Mouse (Mus musculus) spleen, adult 10 weeks (tissue): ENCODE data around the gene Slc35g3. TPM values are rescaled to one million over a fixed set of nuclear protein-coding genes. Genes with fewer than 3 reads are reported as not detected.

Experiments
- polyA plus RNA-seq: library from polyadenylated mRNA; stranded (reverse); fragments of 350-450 nt; fragmentation: Illumina TruSeq; extraction: RNeasy Lipid Tissue Mini Kit (QIAGEN cat#74804); gene quantifications from one replicate; pipeline ENCODE4 v1.2.3, GENCODE M21; 2015; ENCODE audit warnings: low replicate concordance; ENCODE audit not compliant: insufficient read depth

Gene Slc35g3
- not detected for polyA plus RNA-seq

DNA sequence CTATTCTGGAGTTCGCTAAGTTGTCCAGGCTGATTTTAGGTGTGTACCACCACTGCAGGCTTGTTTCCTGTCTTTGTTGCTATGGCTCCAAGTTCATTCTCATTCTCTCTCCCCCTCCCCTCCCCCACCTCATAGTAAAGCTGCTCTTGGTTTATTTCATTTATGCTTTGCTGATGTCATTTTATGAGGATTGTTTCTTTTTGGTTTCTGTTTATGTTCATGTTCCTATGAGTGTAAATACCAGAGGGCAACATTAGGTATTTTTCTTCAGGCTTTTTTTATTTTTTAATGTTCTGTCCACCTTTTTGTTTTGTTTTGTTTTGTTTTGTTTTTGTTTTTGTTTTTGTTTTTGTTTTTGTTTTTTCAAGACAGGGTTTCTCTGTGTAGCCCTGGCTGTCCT, at the start of gene Slc35g3:
Slc35g3 (minus strand) TSS at position 101 of the 400 bp plus-strand sequence.

DNA sequence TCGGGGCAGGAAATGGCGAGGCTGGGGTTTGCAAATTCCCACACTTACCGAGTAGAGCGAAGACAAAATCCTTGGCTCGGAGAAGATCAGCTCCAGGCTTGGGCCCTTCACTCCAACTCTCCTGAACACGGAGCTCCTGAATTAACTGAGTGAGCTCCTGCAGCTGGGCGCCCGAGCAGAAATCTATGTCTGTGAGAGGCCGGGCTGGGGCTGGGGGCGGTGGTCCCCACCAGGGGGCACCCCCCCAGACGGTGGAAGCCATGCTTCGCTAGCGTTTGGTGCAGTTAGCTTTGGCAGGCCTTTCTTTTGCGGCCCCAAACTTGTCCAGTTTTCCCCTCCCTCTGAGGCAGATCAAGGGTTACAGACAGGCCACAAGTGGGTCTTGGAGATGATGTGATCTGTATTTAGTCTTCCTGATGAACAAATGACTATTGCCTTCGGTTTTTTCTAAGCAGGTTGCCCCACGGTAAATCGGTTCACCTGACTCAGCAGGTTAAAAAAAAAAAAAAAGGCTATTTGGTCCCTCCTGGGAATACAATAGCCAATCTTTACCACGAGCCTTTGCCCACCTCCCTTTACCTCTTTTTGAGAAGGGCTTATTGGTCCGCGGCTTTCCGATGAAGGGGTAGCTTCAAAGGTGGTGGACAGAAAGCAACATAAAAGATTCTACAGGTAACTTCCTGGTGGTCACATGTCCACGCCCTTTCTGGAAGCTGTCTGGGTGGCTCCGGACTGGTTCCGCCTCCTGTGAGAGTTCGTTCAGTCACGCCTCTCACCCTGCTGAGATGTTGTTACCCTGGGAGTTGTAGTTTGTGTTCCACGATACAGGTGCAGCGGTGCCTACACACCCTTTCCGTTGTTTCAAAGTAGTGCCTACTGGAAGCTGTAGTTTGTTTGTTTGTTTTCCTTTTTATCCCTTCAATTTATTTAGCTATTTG, 43.5 kb upstream of the Slc35g3 start, which contains the start of gene Tmem102:
Tmem102 (minus strand) TSS at position 653 of the 938 bp plus-strand sequence.

DNA sequence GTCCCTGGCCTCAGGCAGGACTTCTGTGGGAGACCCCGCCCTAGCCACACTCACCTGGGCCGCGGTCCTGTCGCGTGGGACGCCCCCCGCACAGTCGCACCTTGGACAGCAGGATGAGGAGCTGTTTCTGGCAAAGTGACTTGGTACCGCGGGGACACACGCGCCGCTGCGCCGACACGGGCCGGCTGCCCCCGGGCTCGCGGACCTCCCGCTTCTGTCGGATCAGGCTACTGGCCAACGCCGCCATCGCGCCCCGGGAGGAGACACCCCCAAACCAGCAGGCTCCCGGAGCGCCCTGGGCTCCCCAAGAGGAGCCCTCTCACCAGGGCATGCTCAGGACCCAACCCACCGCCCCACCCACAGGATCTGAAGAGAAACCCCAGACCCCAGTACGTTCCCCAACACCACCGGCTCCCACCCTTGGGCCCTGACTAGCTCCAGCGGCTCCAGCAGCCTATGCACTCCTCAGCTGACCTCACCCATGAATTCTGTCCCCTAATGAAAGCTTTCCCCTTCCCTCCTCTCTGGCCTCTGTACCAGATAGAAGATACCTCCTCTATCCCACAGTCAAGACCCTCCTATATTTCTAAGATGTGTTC, 39.7 kb upstream of the Slc35g3 start, which contains the start of gene Fgf11:
Fgf11 (minus strand) TSS at position 479 of the 599 bp plus-strand sequence.

DNA sequence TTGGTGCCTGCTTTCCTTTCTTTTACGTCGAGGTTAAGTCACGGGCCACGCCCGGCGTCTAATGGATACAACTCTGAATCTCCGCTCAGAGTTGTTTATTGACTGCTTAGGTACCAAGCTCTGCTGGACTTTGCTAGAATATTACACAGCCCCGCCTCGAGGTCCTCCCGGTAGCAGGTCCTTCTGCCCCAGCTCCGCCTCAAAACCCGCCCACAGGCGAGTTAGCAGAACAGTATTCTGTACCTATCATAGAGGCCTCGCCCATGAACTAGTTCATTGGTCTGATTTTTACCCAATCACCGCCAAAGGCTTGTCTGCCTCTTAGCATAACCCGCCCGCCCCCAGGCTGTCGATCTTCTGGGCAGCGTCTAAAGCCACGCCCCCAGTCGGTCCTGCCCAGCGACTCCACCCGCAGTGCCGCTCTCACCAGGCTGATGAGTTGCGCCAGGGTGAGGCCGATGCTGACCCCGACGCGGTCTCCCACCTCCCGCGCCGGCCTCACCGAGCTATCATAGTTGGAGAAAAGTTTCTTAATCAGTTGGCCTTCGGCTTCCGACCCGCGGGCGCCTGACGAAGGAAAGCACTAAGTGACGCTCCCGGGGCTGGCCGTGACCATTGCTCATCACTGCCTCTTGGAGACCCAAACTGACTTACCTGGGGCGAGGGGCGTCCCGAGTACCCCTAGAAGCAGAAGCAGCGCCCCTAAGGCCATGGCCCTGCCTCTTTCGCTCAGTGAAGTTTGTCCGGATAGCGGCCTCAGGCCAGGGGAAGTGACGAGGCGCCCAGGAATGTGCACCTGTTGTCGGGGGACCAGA, 33.6 kb upstream of the Slc35g3 start, which contains the start of gene Chrnb1:
Chrnb1 (minus strand) TSS at position 776 of the 815 bp plus-strand sequence.

DNA sequence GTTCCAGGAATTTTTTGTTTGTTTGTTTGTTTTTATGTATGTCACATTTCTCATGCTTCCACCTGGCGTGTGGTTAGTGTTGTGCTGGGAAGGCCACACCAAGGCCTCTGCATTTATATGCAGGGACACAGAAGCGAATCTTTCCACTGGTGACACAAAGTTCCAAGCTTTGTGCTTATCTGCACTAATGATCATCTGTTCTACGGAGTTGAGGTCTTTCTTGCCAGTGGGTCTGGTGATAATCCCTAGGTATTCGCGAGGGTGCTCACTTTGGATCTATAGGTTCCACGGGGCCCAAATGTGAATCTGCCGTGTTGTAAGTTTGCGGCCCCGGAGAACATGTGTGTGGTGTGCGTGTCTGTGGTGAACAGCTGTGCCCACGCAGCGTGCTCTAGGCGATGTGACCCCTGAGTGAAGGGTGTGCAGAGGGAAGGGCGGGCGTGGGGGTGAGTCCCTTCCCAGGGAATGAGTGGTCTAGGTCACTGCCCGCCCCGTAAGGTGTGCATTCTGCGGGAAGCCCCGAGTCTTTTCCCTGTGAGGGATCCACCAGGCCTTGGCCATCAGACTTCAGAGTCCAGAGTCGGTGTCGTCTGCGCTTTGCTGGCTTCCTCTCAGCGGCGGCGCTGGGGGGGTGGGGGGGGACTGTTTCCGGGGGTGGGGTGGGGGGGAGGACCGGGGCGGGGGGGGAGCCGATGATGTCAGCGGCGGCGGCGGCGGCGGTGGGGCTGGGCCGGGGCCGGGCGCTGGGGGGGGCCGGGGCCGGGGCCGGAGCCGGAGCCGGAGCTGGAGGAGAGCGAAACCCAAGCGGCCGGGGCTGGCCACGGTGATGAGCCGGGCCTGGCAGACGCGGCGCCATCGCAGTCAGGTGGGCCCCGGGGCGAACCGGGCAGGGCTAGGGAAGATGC, 3.7 kb upstream of the Slc35g3 start, which contains the start of gene Zbtb4:
Zbtb4 (plus strand) TSS at position 692 of the 905 bp plus-strand sequence.

DNA sequence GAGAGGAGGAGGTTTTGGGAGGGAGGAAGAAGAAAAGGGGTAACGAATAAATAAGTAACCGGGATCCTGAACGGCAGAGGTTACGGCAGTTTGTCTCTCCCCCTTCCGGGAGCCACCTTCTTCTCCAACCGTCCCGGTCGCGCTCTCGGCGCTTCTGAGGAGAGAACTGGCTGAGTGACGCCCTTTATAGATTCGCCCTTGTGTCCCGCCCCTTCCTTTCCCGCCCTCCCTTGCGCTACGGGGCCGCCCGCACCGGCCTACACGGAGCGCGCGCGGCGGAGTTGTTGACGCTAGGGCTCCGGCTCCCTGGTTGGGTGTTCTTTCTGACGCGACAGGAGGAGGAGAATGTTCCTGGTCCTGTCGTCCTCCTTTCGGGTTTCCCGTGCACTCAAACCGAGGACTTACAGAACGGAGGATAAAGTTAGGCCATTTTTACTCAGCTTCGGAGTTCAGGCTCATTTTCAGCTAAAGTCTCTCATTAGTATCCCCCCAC, 3.2 kb downstream of the Slc35g3 start, which contains the start of gene Polr2a:
Polr2a (minus strand) TSS at position 160 of the 493 bp plus-strand sequence.

Other genes with a start within 250 kb of the Slc35g3 start
- 0.51 TPM for gene Dnah2, start 212.9 kb downstream of the Slc35g3 start, polyA plus RNA-seq
- 0.88 TPM for gene Efnb3, start 201.8 kb downstream of the Slc35g3 start, polyA plus RNA-seq
- gene Wrap53, start 181.7 kb downstream of the Slc35g3 start, polyA plus RNA-seq = 7.7 TPM
- gene Trp53, start 181.6 kb downstream of the Slc35g3 start, polyA plus RNA-seq = 99.7 TPM
- gene Atp1b2, start 156.0 kb downstream of the Slc35g3 start, polyA plus RNA-seq = 15.0 TPM
- gene Shbg, start 144.1 kb downstream of the Slc35g3 start, polyA plus RNA-seq = not detected
- gene Sat2, start 139.9 kb downstream of the Slc35g3 start, polyA plus RNA-seq = 3.1 TPM
- gene Fxr2, start 129.0 kb downstream of the Slc35g3 start, polyA plus RNA-seq = 49.8 TPM
- not detected for gene Sox15, start 106.7 kb downstream of the Slc35g3 start, polyA plus RNA-seq
- gene Mpdu1, start 99.3 kb downstream of the Slc35g3 start, polyA plus RNA-seq = 58.3 TPM
- 75.0 TPM for gene Cd68, start 95.8 kb downstream of the Slc35g3 start, polyA plus RNA-seq
- gene Eif4a1, start 89.5 kb downstream of the Slc35g3 start, polyA plus RNA-seq = 820 TPM
- 194 TPM for gene Senp3, start 79.9 kb downstream of the Slc35g3 start, polyA plus RNA-seq
- 17.3 TPM for gene Tnfsf13, start 76.2 kb downstream of the Slc35g3 start, polyA plus RNA-seq
- 12.0 TPM for gene Tnfsf12, start 66.1 kb downstream of the Slc35g3 start, polyA plus RNA-seq
- 7.2 TPM for gene Tnfsfm13, start 65.9 kb downstream of the Slc35g3 start, polyA plus RNA-seq
- 121 TPM for gene Polr2a, start 3.3 kb downstream of the Slc35g3 start, polyA plus RNA-seq
- gene Zbtb4, start 3.9 kb upstream of the Slc35g3 start, polyA plus RNA-seq = 27.8 TPM
- gene Chrnb1, start 34.0 kb upstream of the Slc35g3 start, polyA plus RNA-seq = 10.8 TPM
- gene Fgf11, start 39.9 kb upstream of the Slc35g3 start, polyA plus RNA-seq = 2.2 TPM
- not detected for gene Tmem102, start 43.7 kb upstream of the Slc35g3 start, polyA plus RNA-seq
- gene Gm39566, start 53.3 kb upstream of the Slc35g3 start, polyA plus RNA-seq = not detected
- not detected for gene Spem2, start 56.5 kb upstream of the Slc35g3 start, polyA plus RNA-seq
- gene Spem1, start 60.2 kb upstream of the Slc35g3 start, polyA plus RNA-seq = not detected
- 4.4 TPM for gene Nlgn2, start 75.8 kb upstream of the Slc35g3 start, polyA plus RNA-seq
- 87.3 TPM for gene Tmem256, start 76.5 kb upstream of the Slc35g3 start, polyA plus RNA-seq
- gene Plscr3, start 84.4 kb upstream of the Slc35g3 start, polyA plus RNA-seq = 11.9 TPM
- 0.26 TPM for gene Tnk1, start 96.8 kb upstream of the Slc35g3 start, polyA plus RNA-seq
- not detected for gene Tmem95, start 116.0 kb upstream of the Slc35g3 start, polyA plus RNA-seq
- gene Kctd11, start 119.4 kb upstream of the Slc35g3 start, polyA plus RNA-seq = 4.5 TPM
- 190 TPM for gene Acap1, start 133.6 kb upstream of the Slc35g3 start, polyA plus RNA-seq
- 3.1 TPM for gene 2810408A11Rik, start 139.0 kb upstream of the Slc35g3 start, polyA plus RNA-seq
- 19.6 TPM for gene Neurl4, start 139.1 kb upstream of the Slc35g3 start, polyA plus RNA-seq
- gene Gps2, start 151.9 kb upstream of the Slc35g3 start, polyA plus RNA-seq = 80.2 TPM
- gene Eif5a, start 160.0 kb upstream of the Slc35g3 start, polyA plus RNA-seq = 389 TPM
- gene Ybx2, start 173.8 kb upstream of the Slc35g3 start, polyA plus RNA-seq = 0.41 TPM
- gene Slc2a4, start 186.2 kb upstream of the Slc35g3 start, polyA plus RNA-seq = 1.2 TPM
- 0.72 TPM for gene Cldn7, start 202.8 kb upstream of the Slc35g3 start, polyA plus RNA-seq
- 106 TPM for gene Ctdnep1, start 219.2 kb upstream of the Slc35g3 start, polyA plus RNA-seq
- gene Elp5, start 220.5 kb upstream of the Slc35g3 start, polyA plus RNA-seq = 46.5 TPM
- 492 TPM for gene Gabarap, start 229.2 kb upstream of the Slc35g3 start, polyA plus RNA-seq
- gene Phf23, start 233.8 kb upstream of the Slc35g3 start, polyA plus RNA-seq = 67.0 TPM
- gene Dvl2, start 238.6 kb upstream of the Slc35g3 start, polyA plus RNA-seq = 9.8 TPM